Mouse (Mus musculus): Measurements from ENCODE around the gene Man1b1. TPM values are rescaled to one million over a fixed set of nuclear protein-coding genes. Genes with fewer than 3 reads are reported as not detected.
A peak's percentile ranks its signal among the peaks of the same experiment; 100 is the strongest.

Gene Man1b1
- polyA plus RNA-seq, 1 experiment, result 14.6 TPM

DNA sequence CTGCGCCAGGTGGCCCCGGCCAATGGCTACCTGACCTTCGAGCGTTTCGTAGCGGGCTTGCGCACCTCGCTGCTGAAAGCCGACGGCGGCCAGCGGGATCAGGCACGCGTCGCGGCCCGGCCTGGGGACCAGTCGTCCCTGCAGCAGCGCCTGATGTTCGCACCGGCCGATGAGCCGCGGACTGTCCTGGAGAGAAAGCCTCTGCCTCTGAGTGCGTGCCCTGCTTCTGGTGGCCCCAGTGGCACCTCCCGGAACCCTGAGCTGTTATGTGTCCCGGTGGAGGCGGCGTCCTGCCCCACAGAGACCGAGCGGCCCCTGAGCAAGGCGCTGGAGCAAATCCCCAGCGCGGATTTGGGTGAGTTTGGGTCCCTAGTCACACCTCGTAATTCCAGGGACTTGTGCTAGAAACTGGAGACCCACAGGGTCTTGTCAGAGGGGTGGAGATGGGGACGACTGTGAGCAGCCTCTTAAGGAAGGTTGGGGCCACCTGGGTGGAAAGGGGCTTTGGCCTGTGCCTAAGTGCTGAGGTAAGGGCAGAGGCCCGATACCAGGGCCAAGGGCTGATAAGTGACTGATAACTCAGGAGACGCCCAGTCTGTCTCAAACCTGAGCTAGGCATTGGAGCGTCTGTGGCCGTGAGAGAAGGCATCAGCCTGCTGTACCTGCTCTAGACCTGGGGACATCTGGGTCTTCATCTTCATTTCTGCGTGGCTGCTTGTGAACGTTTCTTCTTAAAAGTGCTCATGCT lies 40.7 kb downstream of the Man1b1 start:
- WGBS, result 5% methylated on average over 42 of the region's 42 CpGs
- Histone ChIP-seq H3K27ac (ENCODE audit: insufficient read depth, low read length) (no peak overlapping the region), H3K27me3 (ENCODE audit: control insufficient read depth, insufficient read depth, low read length) (no peaks in the 10 kb centered on the region), H3K4me1 (ENCODE audit: control insufficient read depth, insufficient read depth, insufficient read length) (peaks cover 8% of the 10 kb centered on the region), H3K36me3 (ENCODE audit: control insufficient read depth, insufficient read depth, low read length) (no peaks in the 10 kb centered on the region), H3K4me3 (ENCODE audit: extremely low read depth, insufficient read depth, insufficient read length) (peak overlapping the region; percentile 67)
- TF ChIP-seq CTCF (IDR thresholded peaks at IDR 0.05; ENCODE audit: extremely low read depth, insufficient read depth, insufficient read length, insufficient replicate concordance) (no peak), POLR2A (IDR thresholded peaks at IDR 0.05; ENCODE audit: low read depth, low read length) (no peak)
- no peak for DNase-seq (ENCODE audit: low read depth in 1 of 2, low spot score in 2 of 2)

DNA sequence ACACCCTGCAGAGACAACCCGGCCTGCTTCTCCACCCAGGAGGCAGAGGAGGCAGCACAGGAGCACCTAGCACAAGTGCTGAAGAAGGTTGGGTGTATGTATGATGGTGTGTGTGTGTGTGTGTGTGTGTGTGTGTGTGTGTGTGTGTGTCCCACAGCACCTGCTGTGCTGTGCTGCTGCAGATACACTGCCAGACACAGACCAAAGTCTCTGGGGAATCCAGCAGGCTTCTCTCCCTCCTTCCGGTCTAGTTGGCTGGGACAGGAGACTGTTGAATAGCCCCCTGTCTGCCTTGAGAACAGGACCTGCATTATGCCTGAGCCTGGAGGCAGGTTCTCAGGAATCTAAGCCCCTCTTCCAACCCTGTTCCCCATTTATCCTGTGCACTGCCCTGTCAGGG lies 41.3 kb downstream of the Man1b1 start:
- Histone ChIP-seq H3K27me3 (ENCODE audit: control insufficient read depth, insufficient read depth, low read length) (no peaks in the 10 kb centered on the region), H3K27ac (ENCODE audit: insufficient read depth, low read length) (no peak overlapping the region), H3K36me3 (ENCODE audit: control insufficient read depth, insufficient read depth, low read length) (no peaks in the 10 kb centered on the region), H3K4me3 (ENCODE audit: extremely low read depth, insufficient read depth, insufficient read length) (no peak overlapping the region), H3K4me1 (ENCODE audit: control insufficient read depth, insufficient read depth, insufficient read length) (peaks cover 8% of the 10 kb centered on the region)
- no peak for DNase-seq (ENCODE audit: low read depth in 1 of 2, low spot score in 2 of 2)
- TF ChIP-seq POLR2A (IDR thresholded peaks at IDR 0.05; ENCODE audit: low read depth, low read length) (no peak), CTCF (IDR thresholded peaks at IDR 0.05; ENCODE audit: extremely low read depth, insufficient read depth, insufficient read length, insufficient replicate concordance) (no peak)
- 11% methylated on average over 2 of the region's 2 CpGs for WGBS

DNA sequence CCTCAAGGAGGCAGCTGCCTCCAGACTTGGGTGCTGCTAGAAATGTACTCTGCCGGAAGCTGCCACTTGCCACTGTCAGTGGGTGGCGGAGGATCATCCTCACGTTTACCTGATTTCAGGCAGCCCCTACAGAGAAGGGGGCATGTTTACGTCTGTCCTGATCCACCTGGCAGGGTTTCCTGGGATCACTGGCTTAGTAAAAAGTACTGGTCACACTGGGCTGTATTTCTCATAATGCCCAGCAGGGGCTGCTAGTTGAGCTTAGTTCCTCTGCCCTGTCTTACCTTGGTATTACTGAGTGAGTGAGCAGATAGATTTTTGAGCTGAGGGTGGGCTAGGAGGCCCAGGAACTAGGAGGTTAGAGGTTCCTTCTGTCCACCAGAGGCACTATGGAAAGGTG lies 44.5 kb downstream of the Man1b1 start:
- no peak for TF ChIP-seq POLR2A (IDR thresholded peaks at IDR 0.05; ENCODE audit: low read depth, low read length)
- TF ChIP-seq CTCF (IDR thresholded peaks at IDR 0.05; ENCODE audit: extremely low read depth, insufficient read depth, insufficient read length, insufficient replicate concordance), result peak; percentile 44; the same call in 1 of the 2 replicates
- DNase-seq (ENCODE audit: low read depth in 1 of 2, low spot score in 2 of 2), result peak; percentile 19 to 33
- H3K36me3 ChIP-seq (ENCODE audit: control insufficient read depth, insufficient read depth, low read length), result no peaks in the 10 kb centered on the region
- no peaks in the 10 kb centered on the region for H3K27me3 ChIP-seq (ENCODE audit: control insufficient read depth, insufficient read depth, low read length)
- WGBS, result 75% methylated on average over 4 of the region's 4 CpGs
- no peak overlapping the region for H3K27ac ChIP-seq (ENCODE audit: insufficient read depth, low read length)
- no peak overlapping the region for H3K4me3 ChIP-seq (ENCODE audit: extremely low read depth, insufficient read depth, insufficient read length)
- H3K4me1 ChIP-seq (ENCODE audit: control insufficient read depth, insufficient read depth, insufficient read length), result peaks cover 7% of the 10 kb centered on the region

DNA sequence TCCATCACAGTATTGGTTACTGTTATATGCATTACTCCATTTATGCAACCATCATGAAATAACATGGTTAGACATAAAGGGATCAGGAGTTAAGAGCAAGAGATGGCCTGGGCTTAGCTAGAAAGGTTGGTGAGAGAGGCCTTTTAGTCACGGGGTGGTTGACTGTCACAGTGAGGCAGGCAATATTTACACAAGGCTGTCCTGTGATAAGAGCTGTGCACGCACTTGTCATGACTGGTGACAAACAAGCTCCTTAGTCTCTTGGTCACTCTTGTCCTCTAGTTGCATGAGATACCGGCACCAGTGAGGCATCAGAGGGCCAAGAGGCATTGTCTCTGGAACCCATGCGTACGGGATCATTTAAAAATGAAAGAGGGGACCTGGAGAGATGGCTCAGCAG lies 52.4 kb downstream of the Man1b1 start:
- TF ChIP-seq POLR2A (IDR thresholded peaks at IDR 0.05; ENCODE audit: low read depth, low read length), result no peak
- no peak for TF ChIP-seq CTCF (IDR thresholded peaks at IDR 0.05; ENCODE audit: extremely low read depth, insufficient read depth, insufficient read length, insufficient replicate concordance)
- H3K4me3 ChIP-seq (ENCODE audit: extremely low read depth, insufficient read depth, insufficient read length), result no peak overlapping the region
- no peaks in the 10 kb centered on the region for H3K36me3 ChIP-seq (ENCODE audit: control insufficient read depth, insufficient read depth, low read length)
- H3K4me1 ChIP-seq (ENCODE audit: control insufficient read depth, insufficient read depth, insufficient read length), result no peaks in the 10 kb centered on the region
- no peak for DNase-seq (ENCODE audit: low read depth in 1 of 2, low spot score in 2 of 2)
- H3K27ac ChIP-seq (ENCODE audit: insufficient read depth, low read length), result no peak overlapping the region
- WGBS, result 78% methylated on average over 5 of the region's 5 CpGs
- H3K27me3 ChIP-seq (ENCODE audit: control insufficient read depth, insufficient read depth, low read length), result no peaks in the 10 kb centered on the region

DNA sequence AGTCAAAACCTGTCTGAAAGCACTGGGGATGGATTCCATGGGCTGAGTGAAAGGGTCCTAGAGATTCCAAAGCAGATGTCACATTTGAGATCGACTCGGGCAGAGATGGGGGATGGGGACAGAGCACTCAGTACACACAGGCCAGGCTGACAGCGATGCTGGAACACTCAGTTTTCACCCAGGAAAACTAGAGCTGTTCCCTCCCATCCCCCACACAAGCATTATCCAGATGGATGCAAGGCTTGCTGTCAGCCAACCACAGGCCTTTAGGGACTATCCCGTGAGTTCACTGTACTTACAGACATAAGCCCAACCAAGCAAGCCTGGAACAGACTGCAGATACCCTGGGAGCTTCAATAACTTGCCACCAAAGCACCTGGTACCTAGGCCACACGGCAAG lies 59.1 kb downstream of the Man1b1 start:
- Histone ChIP-seq H3K27ac (ENCODE audit: insufficient read depth, low read length) (no peak overlapping the region), H3K27me3 (ENCODE audit: control insufficient read depth, insufficient read depth, low read length) (peaks cover 10% of the 10 kb centered on the region; the same call in 1 of the 2 replicates), H3K36me3 (ENCODE audit: control insufficient read depth, insufficient read depth, low read length) (no peaks in the 10 kb centered on the region), H3K4me1 (ENCODE audit: control insufficient read depth, insufficient read depth, insufficient read length) (0 out of 2 replicates have a peak, but pooled peaks cover 4% of the 10 kb centered on the region), H3K4me3 (ENCODE audit: extremely low read depth, insufficient read depth, insufficient read length) (no peak overlapping the region)
- WGBS, result 76% methylated on average over 5 of the region's 5 CpGs
- TF ChIP-seq CTCF (IDR thresholded peaks at IDR 0.05; ENCODE audit: extremely low read depth, insufficient read depth, insufficient read length, insufficient replicate concordance), result no peak
- TF ChIP-seq POLR2A (IDR thresholded peaks at IDR 0.05; ENCODE audit: low read depth, low read length), result no peak
- DNase-seq (ENCODE audit: low read depth in 1 of 2, low spot score in 2 of 2), result no peak

DNA sequence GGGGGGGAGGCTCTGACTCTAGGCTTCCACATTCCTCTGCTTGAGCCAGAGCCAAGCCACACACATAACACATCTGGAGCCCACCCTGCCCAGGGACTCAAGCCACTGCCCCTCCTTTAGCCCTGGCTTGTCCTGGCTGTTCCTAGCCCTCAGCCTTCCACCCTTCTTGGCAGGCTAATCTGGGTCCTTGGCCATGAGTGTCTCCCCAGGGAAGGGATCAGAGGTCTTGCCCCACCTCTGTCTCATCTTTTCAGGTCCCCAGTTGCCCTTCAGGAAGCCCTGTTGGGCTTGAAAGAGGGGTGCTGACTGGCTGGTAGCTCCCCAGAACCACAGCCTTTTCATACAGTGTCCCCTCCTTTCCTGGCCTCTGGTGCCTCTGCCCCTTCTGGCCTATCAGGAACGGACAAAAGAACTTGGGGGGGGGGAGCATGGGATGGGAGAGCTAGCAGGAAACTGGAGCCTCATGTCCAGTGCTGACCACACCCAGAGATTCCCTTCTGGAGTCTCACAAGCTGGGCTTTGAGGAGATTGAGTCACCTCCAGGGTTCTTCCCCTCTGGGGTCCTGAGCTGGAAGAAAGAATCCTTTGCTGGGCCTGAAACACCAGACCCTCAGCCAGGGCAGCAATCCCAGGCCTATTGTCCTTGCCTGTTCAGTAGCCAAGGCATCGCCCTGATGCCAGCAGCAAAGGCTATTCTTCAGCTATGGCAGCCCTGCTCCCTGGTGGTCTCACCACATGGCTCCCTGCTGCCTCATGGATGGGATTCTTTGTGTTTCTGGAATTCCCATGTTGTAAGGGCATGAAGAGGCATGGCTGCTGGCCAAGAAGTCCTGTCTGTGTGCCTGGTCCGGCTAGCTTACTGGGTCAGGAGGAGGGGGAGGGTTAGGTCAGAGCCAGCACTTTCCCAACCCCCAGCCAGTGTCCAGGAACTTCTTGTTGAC lies 62.4 kb downstream of the Man1b1 start:
- no peak for DNase-seq (ENCODE audit: low read depth in 1 of 2, low spot score in 2 of 2)
- no peaks in the 10 kb centered on the region for H3K36me3 ChIP-seq (ENCODE audit: control insufficient read depth, insufficient read depth, low read length)
- peaks cover 12% of the 10 kb centered on the region; the same call in 1 of the 2 replicates for H3K27me3 ChIP-seq (ENCODE audit: control insufficient read depth, insufficient read depth, low read length)
- WGBS, result 60% methylated on average over 3 of the region's 3 CpGs
- 0 out of 2 replicates have a peak, but pooled peaks cover 4% of the 10 kb centered on the region for H3K4me1 ChIP-seq (ENCODE audit: control insufficient read depth, insufficient read depth, insufficient read length)
- H3K27ac ChIP-seq (ENCODE audit: insufficient read depth, low read length), result no peak overlapping the region
- TF ChIP-seq POLR2A (IDR thresholded peaks at IDR 0.05; ENCODE audit: low read depth, low read length) (no peak), CTCF (IDR thresholded peaks at IDR 0.05; ENCODE audit: extremely low read depth, insufficient read depth, insufficient read length, insufficient replicate concordance) (no peak)
- no peak overlapping the region for H3K4me3 ChIP-seq (ENCODE audit: extremely low read depth, insufficient read depth, insufficient read length)

All from spleen, adult 2 months (tissue).